Mouse (Mus musculus): Measurements from ENCODE around the gene Rbm33.

The Rbm33 gene

DNA sequence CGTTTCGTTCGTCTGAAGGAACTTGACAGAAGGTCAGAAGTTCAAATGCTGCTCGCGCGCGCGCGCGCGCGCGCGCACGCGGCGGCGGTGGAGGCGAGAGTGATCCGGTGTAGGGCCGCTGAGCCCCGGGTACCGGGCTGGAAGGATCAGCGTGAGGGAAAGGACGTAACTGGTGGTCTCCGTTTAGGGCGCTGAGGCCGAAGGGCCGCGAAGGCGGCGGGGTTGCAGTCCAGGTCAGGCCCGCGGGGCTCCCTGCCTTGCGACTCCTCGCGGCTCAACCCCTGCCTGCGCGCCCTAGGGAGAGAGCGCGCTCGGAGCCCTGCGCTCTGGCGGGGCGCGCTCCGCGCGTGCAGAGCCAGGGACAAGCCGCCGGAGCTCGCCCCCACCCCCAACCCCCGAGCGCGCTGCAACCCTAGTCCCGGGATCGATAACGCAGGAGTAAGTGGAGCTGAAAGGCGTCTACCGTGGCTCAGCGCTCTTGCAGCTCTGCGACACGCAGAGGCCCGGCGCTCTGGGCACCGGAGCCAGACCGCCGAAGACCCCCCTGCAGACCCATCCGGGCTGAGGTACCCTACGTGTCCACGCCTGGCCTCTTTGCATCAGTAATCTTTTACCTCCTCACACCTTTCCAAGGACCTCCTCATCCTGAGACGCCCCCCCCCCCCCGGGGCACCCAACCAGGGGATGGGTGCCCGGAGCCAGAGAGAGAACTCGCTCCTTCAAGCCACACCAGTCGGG lies 147.6 kb downstream of the Rbm33 start:
- peak in 1 of 2 experiments; percentile 19 for DNase-seq

GRCm38 (mm10) chr5:28465099-28465406 lies 148.1 kb downstream of the Rbm33 start:
- peak; percentile 15 to 32 for DNase-seq

- no peak for DNase-seq
Measured at GRCm38 (mm10) chr5:28465526-28465925, 148.6 kb downstream of the Rbm33 start.

- no peak for DNase-seq
Measured at GRCm38 (mm10) chr5:28466351-28466750, 149.4 kb downstream of the Rbm33 start.

- DNase-seq, result no peak
Measured at GRCm38 (mm10) chr5:28466760-28467306, 149.9 kb downstream of the Rbm33 start, which contains the start of gene Shh. Shh (minus strand) TSS chr5:28467256.
